Mouse (Mus musculus): ENCODE measurements at regions not wholly inside any gene's neighbourhood (a gene's known extent, or its start where the extent isn't known, plus 50 kb on each side); places are given as distances from the start of the nearest gene placed in this dataset.
A peak's percentile ranks its signal among the peaks of the same experiment; 100 is the strongest.

DNA sequence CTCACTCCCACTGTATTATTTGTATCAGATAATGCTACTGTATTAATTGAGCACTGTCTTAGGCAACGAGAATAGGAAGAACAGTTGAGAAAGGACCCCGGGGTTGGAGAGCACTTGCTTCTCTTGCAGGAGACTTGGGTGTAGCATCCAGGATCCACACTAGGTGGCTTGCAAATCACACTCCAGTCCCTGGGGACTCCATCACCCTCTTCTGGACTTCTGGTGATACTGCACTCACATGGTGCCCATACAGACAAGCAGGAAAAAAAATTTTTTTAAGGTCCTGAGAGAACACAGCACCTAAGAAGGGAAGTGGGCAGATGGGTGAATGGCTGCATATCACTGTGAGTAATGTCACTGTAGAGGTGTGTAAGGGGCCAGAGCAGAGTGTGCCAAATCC lies 273.8 kb downstream of the 1500009L16Rik start:
- no peak for DNase-seq (ENCODE audit: low read depth in 1 of 2, low spot score in 2 of 2)
- WGBS, result 82% methylated on average over 2 of the region's 2 CpGs
- Histone ChIP-seq H3K27ac (ENCODE audit: insufficient read depth, low read length) (no peak overlapping the region), H3K4me3 (ENCODE audit: extremely low read depth, insufficient read depth, insufficient read length) (no peak overlapping the region), H3K36me3 (ENCODE audit: control insufficient read depth, insufficient read depth, low read length) (no peaks in the 10 kb centered on the region), H3K4me1 (ENCODE audit: control insufficient read depth, insufficient read depth, insufficient read length) (no peaks in the 10 kb centered on the region), H3K27me3 (ENCODE audit: control insufficient read depth, insufficient read depth, low read length) (no peaks in the 10 kb centered on the region; the same call in 1 of the 2 replicates)
- TF ChIP-seq POLR2A (IDR thresholded peaks at IDR 0.05; ENCODE audit: low read depth, low read length), result no peak
- no peak for TF ChIP-seq CTCF (IDR thresholded peaks at IDR 0.05; ENCODE audit: extremely low read depth, insufficient read depth, insufficient read length, insufficient replicate concordance)

DNA sequence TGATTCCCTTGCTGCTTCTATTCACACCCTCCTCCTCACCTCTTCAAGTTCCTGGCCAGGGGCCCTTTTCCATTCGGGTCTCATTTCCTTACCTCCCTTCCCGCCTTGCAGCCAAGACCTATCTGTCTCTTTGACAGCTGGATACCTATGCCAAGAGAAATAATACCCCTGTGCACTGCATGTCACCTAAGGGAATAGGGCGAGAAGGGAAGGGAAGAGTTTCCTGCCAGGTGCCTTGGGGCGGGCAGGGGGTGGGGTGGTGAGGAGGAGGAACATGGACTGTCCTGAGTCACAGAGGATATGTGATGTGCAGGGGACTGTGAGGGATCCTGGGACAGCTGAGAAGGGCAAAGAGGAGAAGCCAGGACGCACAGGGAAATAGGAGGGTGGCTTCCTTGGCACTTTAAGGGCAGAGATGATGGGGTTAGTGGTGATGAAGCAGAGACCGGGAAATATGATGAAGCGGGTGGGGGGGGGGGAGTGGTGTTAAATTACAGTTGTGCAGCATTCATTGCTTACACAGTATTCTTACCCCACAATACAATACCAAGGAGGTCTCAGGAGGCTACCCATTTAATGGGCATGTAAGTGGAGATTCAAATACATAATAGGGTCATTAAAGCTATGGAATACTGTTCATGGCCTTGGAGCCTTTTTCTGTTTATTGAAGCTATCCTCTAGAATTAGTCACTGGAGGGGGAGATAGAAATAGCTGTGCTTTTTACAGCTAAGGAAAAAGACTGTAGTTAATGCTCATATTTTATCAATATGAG lies 278.0 kb downstream of the 1500009L16Rik start:
- H3K27me3 ChIP-seq (ENCODE audit: control insufficient read depth, insufficient read depth, low read length), result no peaks in the 10 kb centered on the region
- H3K4me1 ChIP-seq (ENCODE audit: control insufficient read depth, insufficient read depth, insufficient read length), result no peaks in the 10 kb centered on the region
- TF ChIP-seq POLR2A (IDR thresholded peaks at IDR 0.05; ENCODE audit: low read depth, low read length) (no peak), CTCF (IDR thresholded peaks at IDR 0.05; ENCODE audit: extremely low read depth, insufficient read depth, insufficient read length, insufficient replicate concordance) (no peak)
- DNase-seq (ENCODE audit: low read depth in 1 of 2, low spot score in 2 of 2), result no peak
- WGBS, result 81% methylated on average over 7 of the region's 7 CpGs
- no peak overlapping the region for H3K4me3 ChIP-seq (ENCODE audit: extremely low read depth, insufficient read depth, insufficient read length)
- H3K36me3 ChIP-seq (ENCODE audit: control insufficient read depth, insufficient read depth, low read length), result no peaks in the 10 kb centered on the region
- H3K27ac ChIP-seq (ENCODE audit: insufficient read depth, low read length), result no peak overlapping the region

DNA sequence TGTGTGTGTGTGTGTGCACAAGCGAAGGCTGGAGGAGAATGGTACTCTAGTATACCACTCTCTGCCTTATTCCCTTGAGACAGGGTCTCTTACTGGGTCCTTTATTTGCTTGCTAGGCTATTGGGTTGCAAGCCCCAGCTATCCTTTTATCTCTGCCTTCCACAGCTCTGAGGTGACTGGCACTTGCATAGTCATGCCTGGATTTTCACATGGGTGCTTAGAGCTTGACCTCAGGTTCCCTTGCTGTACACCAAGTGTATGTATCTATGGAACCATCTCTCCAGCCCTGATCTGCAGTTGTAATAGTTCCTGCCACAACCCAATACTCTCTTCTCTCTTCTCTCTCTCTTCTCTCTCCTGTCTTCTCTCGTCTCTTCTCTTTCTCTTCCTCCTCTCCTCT lies 280.1 kb downstream of the 1500009L16Rik start:
- DNase-seq (ENCODE audit: low read depth in 1 of 2, low spot score in 2 of 2), result no peak
- Histone ChIP-seq H3K36me3 (ENCODE audit: control insufficient read depth, insufficient read depth, low read length) (no peaks in the 10 kb centered on the region), H3K27ac (ENCODE audit: insufficient read depth, low read length) (no peak overlapping the region), H3K4me1 (ENCODE audit: control insufficient read depth, insufficient read depth, insufficient read length) (no peaks in the 10 kb centered on the region), H3K27me3 (ENCODE audit: control insufficient read depth, insufficient read depth, low read length) (no peaks in the 10 kb centered on the region), H3K4me3 (ENCODE audit: extremely low read depth, insufficient read depth, insufficient read length) (no peak overlapping the region)
- TF ChIP-seq CTCF (IDR thresholded peaks at IDR 0.05; ENCODE audit: extremely low read depth, insufficient read depth, insufficient read length, insufficient replicate concordance) (no peak), POLR2A (IDR thresholded peaks at IDR 0.05; ENCODE audit: low read depth, low read length) (no peak)
- WGBS, result 60% methylated on average over 2 of the region's 2 CpGs

DNA sequence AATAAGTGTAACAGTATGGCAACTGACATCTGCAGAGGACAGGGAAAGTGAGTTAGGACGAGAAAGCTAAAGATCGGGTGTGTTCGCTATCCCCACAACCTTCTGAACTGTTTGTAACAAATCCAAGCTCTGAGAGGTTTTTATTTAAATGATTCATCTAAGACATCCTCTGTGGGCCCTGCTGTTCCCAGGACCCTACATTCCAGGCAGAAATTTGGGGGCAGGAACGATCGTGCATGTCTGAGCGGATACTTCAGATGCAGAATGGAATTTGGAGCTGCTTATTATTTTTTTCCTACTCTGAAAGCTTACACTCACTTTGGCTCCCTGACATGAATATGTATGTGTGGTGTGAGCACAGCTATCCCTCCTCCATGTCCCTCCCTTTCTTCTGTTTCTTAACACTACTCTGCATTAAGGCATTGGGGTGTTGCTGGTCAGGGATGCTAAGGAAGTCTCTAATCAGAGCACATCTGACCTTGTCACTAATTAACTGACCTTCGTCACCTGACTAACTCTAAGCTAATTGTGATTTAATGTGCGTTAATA lies 281.0 kb downstream of the 1500009L16Rik start:
- Histone ChIP-seq H3K27me3 (ENCODE audit: control insufficient read depth, insufficient read depth, low read length) (no peaks in the 10 kb centered on the region), H3K27ac (ENCODE audit: insufficient read depth, low read length) (no peak overlapping the region), H3K4me3 (ENCODE audit: extremely low read depth, insufficient read depth, insufficient read length) (no peak overlapping the region), H3K36me3 (ENCODE audit: control insufficient read depth, insufficient read depth, low read length) (no peaks in the 10 kb centered on the region), H3K4me1 (ENCODE audit: control insufficient read depth, insufficient read depth, insufficient read length) (no peaks in the 10 kb centered on the region)
- no peak for DNase-seq (ENCODE audit: low read depth in 1 of 2, low spot score in 2 of 2)
- 89% methylated on average over 8 of the region's 8 CpGs for WGBS
- TF ChIP-seq CTCF (IDR thresholded peaks at IDR 0.05; ENCODE audit: extremely low read depth, insufficient read depth, insufficient read length, insufficient replicate concordance), result no peak
- TF ChIP-seq POLR2A (IDR thresholded peaks at IDR 0.05; ENCODE audit: low read depth, low read length), result no peak

DNA sequence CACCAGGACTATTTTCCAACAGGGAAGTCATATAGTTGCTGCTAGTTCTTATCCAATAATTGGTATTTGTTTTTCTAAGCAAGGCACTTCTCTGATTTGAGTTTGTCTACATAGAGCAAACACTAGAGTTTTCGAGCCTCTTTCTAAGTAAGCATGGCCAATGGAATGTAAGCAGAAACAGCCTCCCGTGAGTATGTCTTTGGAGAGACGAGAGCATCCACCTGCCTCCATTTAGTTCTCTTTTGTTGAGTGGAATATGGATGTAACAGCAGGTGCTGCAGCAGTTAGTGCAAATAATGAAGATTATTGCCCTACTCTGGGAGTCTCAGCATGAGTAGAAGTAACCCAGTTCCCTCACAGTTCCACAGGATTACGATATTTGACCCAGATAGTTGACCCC lies 286.3 kb downstream of the 1500009L16Rik start:
- no peak overlapping the region for H3K27ac ChIP-seq (ENCODE audit: insufficient read depth, low read length)
- DNase-seq (ENCODE audit: low read depth in 1 of 2, low spot score in 2 of 2), result no peak
- 87% methylated on average over 4 of the region's 4 CpGs for WGBS
- H3K4me1 ChIP-seq (ENCODE audit: control insufficient read depth, insufficient read depth, insufficient read length), result no peaks in the 10 kb centered on the region
- no peaks in the 10 kb centered on the region for H3K36me3 ChIP-seq (ENCODE audit: control insufficient read depth, insufficient read depth, low read length)
- H3K27me3 ChIP-seq (ENCODE audit: control insufficient read depth, insufficient read depth, low read length), result no peaks in the 10 kb centered on the region
- no peak overlapping the region for H3K4me3 ChIP-seq (ENCODE audit: extremely low read depth, insufficient read depth, insufficient read length)
- TF ChIP-seq CTCF (IDR thresholded peaks at IDR 0.05; ENCODE audit: extremely low read depth, insufficient read depth, insufficient read length, insufficient replicate concordance) (no peak), POLR2A (IDR thresholded peaks at IDR 0.05; ENCODE audit: low read depth, low read length) (no peak)

DNA sequence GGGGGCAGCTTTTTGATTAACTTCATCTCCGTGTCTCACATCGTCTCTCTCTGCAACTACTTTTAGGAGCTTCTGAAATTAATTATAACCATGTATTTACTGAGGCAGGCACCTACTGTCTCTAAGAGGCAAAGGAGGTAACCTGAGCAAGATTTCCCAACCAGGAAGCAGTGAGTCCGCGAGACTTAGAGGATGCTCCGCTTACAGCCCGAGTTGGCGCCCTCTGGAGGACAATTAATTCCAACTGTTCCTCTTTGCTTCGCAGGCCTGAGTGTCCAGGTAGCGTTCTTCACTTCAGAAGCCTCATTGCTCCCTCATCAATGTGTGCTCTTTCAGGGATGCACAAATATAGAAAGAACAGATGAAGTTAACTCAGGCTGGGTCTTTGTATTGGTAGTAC lies 296.7 kb downstream of the 1500009L16Rik start:
- TF ChIP-seq CTCF (IDR thresholded peaks at IDR 0.05; ENCODE audit: extremely low read depth, insufficient read depth, insufficient read length, insufficient replicate concordance) (peak; percentile 63; the same call in 1 of the 2 replicates), POLR2A (IDR thresholded peaks at IDR 0.05; ENCODE audit: low read depth, low read length) (no peak)
- WGBS, result 21% methylated on average over 9 of the region's 9 CpGs
- no peaks in the 10 kb centered on the region for H3K4me1 ChIP-seq (ENCODE audit: control insufficient read depth, insufficient read depth, insufficient read length)
- no peak overlapping the region for H3K4me3 ChIP-seq (ENCODE audit: extremely low read depth, insufficient read depth, insufficient read length)
- H3K36me3 ChIP-seq (ENCODE audit: control insufficient read depth, insufficient read depth, low read length), result no peaks in the 10 kb centered on the region
- H3K27me3 ChIP-seq (ENCODE audit: control insufficient read depth, insufficient read depth, low read length), result no peaks in the 10 kb centered on the region
- no peak overlapping the region for H3K27ac ChIP-seq (ENCODE audit: insufficient read depth, low read length)
- DNase-seq (ENCODE audit: low read depth in 1 of 2, low spot score in 2 of 2), result peak; percentile 9 to 49

Measured in spleen, adult 2 months (tissue).